Mouse (Mus musculus): ENCODE measurements around the gene Rasa3. TPM values are rescaled to one million over a fixed set of nuclear protein-coding genes. Genes with fewer than 3 reads are reported as not detected.

The Rasa3 gene
- polyA plus RNA-seq, 1 experiment: 13.9 TPM

DNA sequence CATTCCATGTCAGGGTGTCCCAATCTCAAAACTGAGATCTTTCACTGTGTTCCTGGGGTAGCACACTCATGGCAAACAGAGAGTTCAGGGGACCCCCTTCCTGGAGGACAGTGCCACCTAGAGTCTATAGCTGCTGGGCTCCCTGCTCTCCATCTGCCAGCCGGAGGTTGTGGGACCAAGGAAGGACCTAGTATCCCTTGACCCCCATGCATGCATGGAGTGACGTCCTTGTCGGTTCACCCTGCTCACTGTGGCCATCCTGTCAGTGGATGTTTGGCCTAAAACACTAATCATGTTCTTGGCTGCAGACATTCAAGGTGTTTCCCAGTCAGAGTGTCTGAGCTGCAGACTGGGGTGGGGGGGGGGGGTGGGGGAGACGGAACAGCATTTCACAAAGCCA is 129.2 kb downstream of the Rasa3 start:
- H3K4me3 ChIP-seq (ENCODE audit: insufficient read depth, low read depth, low read length): no peak overlapping the region
- no peaks in the 10 kb centered on the region for H3K4me1 ChIP-seq (ENCODE audit: control insufficient read depth, insufficient read depth, insufficient read length, low read length)
- H3K27ac ChIP-seq (replicated peaks; ENCODE audit: low read depth, low read length): no peak overlapping the region

DNA sequence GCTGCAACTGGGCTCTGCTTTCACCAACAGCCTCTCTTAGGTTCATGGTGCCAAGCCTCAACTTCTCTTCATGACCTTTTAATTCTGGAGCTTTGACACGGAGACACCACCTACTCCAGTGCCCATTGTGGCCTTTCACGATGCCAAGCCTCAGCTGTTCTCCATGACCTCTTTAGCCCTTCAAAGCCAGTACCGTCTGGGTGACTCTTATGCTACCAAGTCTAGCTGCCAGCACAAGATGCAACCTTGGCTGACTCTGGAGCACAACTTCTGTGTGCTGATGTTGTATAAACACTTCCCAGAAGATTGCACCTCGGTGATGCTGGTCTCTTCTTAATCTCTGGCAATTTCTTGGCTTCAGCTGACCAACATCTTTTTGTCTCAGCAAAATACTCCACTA is 131.0 kb downstream of the Rasa3 start:
- H3K4me1 ChIP-seq (ENCODE audit: control insufficient read depth, insufficient read depth, insufficient read length, low read length): no peaks in the 10 kb centered on the region
- no peak overlapping the region for H3K4me3 ChIP-seq (ENCODE audit: insufficient read depth, low read depth, low read length)
- no peak overlapping the region for H3K27ac ChIP-seq (replicated peaks; ENCODE audit: low read depth, low read length)

DNA sequence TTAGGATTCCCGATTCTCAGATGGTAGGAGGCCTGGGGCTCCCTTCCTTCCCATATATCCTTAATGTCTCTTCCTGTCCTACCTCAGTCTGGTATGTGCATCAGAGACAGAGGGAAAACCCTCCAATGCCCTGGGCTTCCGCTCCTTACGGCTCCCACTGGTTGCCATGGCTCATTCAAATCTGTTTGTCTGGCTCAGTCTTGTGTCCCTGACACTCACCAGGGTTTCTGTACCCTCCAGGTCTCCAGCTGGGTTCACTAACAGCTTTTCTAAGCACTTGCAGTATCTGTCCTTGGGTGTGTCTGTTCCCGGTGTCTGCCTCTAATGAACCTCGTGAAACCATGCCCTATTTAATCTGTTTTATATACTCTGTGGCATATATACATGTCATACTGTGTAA is 135.9 kb downstream of the Rasa3 start:
- Histone ChIP-seq H3K4me1 (ENCODE audit: control insufficient read depth, insufficient read depth, insufficient read length, low read length) (peaks cover 2% of the 10 kb centered on the region; the same call in 1 of the 2 replicates), H3K27ac (replicated peaks; ENCODE audit: low read depth, low read length) (no peak overlapping the region), H3K4me3 (ENCODE audit: insufficient read depth, low read depth, low read length) (no peak overlapping the region)

DNA sequence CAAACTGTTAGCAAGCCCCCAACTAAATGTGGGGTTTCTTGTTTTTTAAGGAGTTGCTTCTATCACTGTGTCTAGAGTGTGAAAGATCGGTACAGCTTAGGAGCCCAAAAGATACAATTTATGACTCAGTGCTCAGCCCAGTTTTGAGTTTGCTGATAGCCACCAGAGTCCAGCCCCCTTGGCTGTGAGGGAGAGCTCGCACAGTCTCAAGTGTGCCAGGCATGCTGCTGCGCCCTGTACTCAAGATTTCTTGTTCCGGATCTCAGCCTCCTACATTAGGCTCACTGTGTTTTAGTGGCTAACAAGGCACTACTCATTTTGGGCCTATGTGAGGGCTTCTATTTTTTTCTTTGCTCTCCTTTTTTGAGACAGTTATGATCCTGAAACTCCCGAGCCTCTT is 137.3 kb downstream of the Rasa3 start:
- H3K4me1 ChIP-seq (ENCODE audit: control insufficient read depth, insufficient read depth, insufficient read length, low read length): peaks cover 2% of the 10 kb centered on the region; the same call in 1 of the 2 replicates
- no peak overlapping the region for H3K27ac ChIP-seq (replicated peaks; ENCODE audit: low read depth, low read length)
- H3K4me3 ChIP-seq (ENCODE audit: insufficient read depth, low read depth, low read length): no peak overlapping the region

DNA sequence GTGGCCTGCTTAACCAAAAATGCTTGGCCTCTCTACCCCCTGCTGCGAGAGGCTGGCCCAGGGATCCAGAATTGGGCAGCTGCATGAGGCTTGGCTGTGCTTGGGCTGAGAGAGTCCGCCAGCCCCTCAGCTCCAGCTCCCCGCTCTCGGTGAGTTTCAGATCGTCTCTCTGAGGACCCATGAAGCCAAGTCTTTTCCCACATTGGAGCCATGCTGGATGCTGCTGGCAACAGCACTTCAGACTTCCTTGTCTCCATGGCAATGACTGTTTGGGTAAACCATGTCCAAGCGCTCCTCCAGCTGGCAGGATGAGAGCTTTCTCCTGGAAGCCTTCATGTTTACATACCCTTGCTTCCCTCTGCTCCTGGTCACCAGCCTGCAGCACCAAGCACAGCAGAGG is 138.6 kb downstream of the Rasa3 start:
- H3K4me1 ChIP-seq (ENCODE audit: control insufficient read depth, insufficient read depth, insufficient read length, low read length): peaks cover 2% of the 10 kb centered on the region; the same call in 1 of the 2 replicates
- no peak overlapping the region for H3K27ac ChIP-seq (replicated peaks; ENCODE audit: low read depth, low read length)
- no peak overlapping the region for H3K4me3 ChIP-seq (ENCODE audit: insufficient read depth, low read depth, low read length)

DNA sequence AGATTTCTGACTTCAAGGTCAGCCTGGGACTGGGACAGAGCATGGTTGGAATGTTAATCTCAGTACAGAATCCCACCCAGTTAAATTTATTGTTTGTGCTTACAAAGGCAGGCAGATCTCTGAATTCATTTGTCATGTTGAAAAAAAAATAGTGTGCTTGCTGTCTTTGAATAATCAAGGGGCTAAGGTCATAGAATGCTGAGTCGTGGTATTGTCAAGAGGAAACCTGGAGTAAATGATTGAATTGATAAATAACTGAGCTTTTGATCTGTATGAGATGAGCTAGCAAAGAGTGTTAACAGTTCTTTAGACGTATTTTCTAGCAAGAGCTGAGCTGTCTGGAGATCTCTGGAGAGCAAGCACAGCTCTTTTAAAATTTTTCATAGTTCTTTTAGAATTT is 140.3 kb downstream of the Rasa3 start:
- Histone ChIP-seq H3K4me1 (ENCODE audit: control insufficient read depth, insufficient read depth, insufficient read length, low read length) (peaks cover 2% of the 10 kb centered on the region; the same call in 1 of the 2 replicates), H3K27ac (replicated peaks; ENCODE audit: low read depth, low read length) (no peak overlapping the region), H3K4me3 (ENCODE audit: insufficient read depth, low read depth, low read length) (no peak overlapping the region)

DNA sequence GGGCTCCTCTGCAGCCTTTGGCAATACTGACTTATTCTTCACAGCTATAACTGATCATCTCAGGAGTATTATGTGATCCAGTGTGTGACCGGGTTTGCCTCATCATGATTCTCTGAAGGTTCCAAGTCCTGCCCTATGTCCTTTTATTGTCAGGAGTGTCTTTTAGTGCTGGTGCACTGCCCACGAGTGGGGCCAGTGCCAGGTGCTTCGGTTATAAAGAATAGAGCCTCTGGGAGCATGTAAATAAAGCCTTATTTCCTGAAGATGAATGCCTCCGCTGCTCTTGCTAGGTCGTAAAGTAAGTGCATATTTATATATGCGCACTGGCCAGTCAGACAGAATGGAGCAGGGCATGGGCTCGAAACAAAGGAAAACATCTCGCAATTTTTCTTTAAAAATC is 144.3 kb downstream of the Rasa3 start:
- no peak overlapping the region for H3K4me3 ChIP-seq (ENCODE audit: insufficient read depth, low read depth, low read length)
- peaks cover 27% of the 10 kb centered on the region for H3K4me1 ChIP-seq (ENCODE audit: control insufficient read depth, insufficient read depth, insufficient read length, low read length)
- no peak overlapping the region for H3K27ac ChIP-seq (replicated peaks; ENCODE audit: low read depth, low read length)

DNA sequence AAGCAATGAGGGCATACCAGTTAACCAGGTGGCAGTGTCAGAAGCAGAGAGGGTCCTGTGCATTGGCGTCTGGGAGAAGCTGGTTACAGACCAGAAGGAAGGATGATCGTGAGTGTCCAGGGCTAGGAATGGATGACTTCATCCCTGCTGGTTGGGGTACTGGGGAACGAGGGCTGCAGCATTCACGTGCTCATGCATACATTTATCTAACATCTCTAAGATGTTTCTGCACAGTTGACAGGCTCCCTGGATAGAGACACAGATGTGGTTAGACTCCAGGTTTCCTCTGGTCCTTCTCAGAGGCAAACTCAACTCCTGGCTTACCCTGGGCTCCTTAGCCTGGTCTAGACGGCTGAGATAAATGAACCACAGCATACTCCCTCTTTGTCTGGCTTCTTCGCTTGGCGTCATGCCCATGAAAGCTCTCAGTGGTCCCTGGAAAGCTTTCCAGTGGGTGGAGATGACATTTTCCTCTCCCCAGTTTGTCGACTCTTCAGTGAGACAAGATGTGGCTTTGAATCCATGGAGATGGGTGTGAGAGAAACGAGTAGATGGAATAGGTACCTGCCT is 145.7 kb downstream of the Rasa3 start:
- Histone ChIP-seq H3K4me3 (ENCODE audit: insufficient read depth, low read depth, low read length) (no peak overlapping the region), H3K4me1 (ENCODE audit: control insufficient read depth, insufficient read depth, insufficient read length, low read length) (peaks cover 26% of the 10 kb centered on the region), H3K27ac (replicated peaks; ENCODE audit: low read depth, low read length) (no peak overlapping the region)

DNA sequence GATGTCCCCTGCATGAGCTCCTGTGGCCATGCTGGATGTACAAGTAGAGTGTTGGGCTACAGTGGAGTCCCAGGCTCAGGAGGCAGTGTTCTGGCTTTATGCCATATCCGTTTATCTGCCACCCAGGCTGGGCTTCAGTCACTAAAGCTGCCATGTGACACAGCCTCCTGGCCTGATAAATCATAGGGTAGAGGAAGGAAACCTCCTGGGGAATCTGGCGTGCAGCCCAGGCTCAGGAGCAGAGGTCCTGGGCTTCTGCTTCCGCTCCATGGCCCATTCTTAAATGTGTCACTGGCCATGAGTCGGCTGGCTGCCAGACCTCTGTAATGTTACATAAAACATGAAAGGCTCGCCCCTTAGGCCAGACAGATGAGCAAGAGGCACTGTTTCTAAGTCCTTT is 146.5 kb downstream of the Rasa3 start:
- Histone ChIP-seq H3K27ac (replicated peaks; ENCODE audit: low read depth, low read length) (no peak overlapping the region), H3K4me1 (ENCODE audit: control insufficient read depth, insufficient read depth, insufficient read length, low read length) (peaks cover 26% of the 10 kb centered on the region), H3K4me3 (ENCODE audit: insufficient read depth, low read depth, low read length) (no peak overlapping the region)

DNA sequence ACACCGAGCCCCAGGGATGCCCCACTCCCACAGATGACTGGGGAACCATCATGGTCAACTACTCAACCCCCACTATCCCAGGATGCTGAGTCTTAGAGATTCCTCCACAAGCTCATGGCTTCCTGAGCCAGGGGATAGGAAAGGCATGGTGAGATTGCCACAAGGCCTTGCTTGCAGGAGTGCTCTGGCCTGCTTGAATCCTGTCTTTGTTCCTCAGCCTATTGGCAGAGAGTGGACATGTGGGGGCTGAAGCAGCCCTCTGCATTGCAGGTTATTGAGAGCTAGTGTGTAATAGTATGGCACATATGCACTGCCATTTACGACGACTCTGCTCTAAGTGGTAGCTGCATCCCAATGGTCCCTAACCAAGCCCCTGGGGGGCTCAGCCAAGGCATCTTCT is 147.0 kb downstream of the Rasa3 start:
- Histone ChIP-seq H3K4me3 (ENCODE audit: insufficient read depth, low read depth, low read length) (no peak overlapping the region), H3K27ac (replicated peaks; ENCODE audit: low read depth, low read length) (no peak overlapping the region; the same call in 1 of the 2 replicates), H3K4me1 (ENCODE audit: control insufficient read depth, insufficient read depth, insufficient read length, low read length) (peaks cover 26% of the 10 kb centered on the region)

DNA sequence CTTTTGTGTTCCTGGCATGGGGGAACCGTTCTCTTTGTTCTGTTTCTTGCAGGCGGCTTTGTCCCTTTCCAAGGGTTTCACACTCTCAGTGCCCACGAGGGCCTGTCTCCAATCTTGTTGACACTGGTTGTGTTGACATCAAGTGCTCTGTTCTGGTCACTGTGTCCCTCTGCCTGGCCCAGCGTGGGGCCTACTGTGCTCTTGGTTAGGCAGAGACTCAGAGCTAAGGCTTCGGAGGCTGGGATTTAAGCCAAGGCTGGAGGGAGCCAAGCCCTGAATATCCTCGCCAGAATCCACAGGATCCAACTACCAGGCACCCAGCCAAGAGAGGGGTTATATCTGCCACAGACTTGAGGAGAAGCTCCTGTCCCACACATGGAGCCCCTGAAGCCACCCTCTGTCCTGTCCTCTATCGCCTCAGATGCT is 147.5 kb downstream of the Rasa3 start:
- no peak overlapping the region; the same call in 1 of the 2 replicates for H3K27ac ChIP-seq (replicated peaks; ENCODE audit: low read depth, low read length)
- H3K4me1 ChIP-seq (ENCODE audit: control insufficient read depth, insufficient read depth, insufficient read length, low read length): peaks cover 26% of the 10 kb centered on the region
- H3K4me3 ChIP-seq (ENCODE audit: insufficient read depth, low read depth, low read length): no peak overlapping the region

DNA sequence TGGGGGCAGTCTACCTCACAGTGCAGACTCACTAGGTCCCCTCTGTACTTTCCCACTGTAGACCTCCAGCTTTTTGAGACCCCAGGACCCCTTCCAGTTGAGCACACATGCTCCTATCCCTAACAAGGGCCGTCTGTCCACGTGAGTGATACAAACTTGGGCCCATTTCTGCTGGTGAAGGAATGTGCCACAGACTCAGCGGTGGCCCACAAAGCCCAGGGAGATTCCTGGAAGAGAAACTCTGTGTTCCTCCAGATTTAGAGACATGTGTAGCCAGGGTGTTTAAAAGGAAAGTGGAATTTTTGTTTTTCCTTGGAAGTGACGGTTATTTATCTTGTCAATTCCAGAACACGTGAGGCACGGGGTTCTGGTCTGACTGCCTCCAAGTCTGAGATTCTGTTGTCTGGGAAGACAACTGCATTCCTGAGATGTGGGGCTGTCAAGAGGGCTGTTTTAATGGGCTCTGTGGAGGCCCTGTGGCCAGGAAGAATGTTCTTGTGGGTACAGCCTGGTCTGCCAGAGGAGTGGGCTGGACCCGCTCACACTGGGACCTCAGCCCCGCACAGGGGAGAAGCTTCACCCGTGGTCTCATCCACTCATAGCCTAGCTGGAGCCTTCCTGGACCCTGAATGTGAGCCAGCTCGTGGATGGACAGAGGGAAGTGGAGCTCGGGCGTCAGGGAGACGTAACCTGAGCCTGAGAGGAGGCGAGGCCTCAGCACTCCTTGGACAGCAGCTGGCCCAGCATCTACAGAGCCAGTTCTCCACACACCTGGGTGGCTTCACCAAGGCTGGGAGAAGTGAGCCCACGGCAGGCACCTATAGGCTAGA is 148.2 kb downstream of the Rasa3 start:
- Histone ChIP-seq H3K4me3 (ENCODE audit: insufficient read depth, low read depth, low read length) (no peak overlapping the region), H3K4me1 (ENCODE audit: control insufficient read depth, insufficient read depth, insufficient read length, low read length) (peaks cover 26% of the 10 kb centered on the region), H3K27ac (replicated peaks; ENCODE audit: low read depth, low read length) (no peak overlapping the region)

DNA sequence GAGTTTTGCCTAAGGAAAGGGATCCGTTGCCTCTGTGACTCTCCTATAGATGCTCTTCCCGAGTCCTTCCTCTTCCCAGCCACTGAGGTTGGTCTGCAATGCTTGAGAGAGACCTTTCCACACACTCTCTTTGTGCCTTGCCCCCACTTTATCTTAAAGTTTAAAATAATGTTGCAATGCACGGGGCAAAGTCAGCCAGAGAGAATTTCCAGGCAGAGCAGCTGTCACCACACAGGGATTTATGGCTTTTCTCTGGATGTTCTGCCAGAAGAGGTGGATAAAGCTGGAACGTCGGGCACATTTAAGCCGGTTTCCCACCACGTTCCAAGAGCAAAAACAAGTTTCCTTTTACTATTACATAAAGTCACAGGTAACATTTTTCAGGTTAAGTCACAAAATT is 156.0 kb downstream of the Rasa3 start:
- Histone ChIP-seq H3K27ac (replicated peaks; ENCODE audit: low read depth, low read length) (no peak overlapping the region), H3K4me1 (ENCODE audit: control insufficient read depth, insufficient read depth, insufficient read length, low read length) (no peaks in the 10 kb centered on the region), H3K4me3 (ENCODE audit: insufficient read depth, low read depth, low read length) (no peak overlapping the region)

DNA sequence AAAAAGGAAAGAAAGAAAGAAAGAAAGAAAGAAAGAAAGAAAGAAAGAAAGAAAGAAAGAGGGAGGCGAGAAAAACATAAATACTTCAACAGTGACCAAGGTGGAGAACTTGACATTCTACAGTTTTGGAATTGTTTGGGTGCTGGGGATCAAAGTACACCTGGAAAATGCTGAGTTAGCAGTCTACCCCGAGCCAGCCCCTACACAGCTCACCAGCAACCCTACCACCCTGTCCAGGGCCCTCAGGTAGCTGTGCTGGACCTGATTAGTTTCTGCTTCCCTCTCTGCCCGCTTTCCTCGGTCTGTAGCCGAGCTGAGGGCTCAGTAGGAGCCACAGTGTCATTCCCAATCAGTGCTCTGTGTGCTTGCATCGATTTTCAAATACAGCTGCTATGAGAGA is 157.1 kb downstream of the Rasa3 start:
- no peak overlapping the region for H3K4me3 ChIP-seq (ENCODE audit: insufficient read depth, low read depth, low read length)
- no peak overlapping the region for H3K27ac ChIP-seq (replicated peaks; ENCODE audit: low read depth, low read length)
- no peaks in the 10 kb centered on the region for H3K4me1 ChIP-seq (ENCODE audit: control insufficient read depth, insufficient read depth, insufficient read length, low read length)

DNA sequence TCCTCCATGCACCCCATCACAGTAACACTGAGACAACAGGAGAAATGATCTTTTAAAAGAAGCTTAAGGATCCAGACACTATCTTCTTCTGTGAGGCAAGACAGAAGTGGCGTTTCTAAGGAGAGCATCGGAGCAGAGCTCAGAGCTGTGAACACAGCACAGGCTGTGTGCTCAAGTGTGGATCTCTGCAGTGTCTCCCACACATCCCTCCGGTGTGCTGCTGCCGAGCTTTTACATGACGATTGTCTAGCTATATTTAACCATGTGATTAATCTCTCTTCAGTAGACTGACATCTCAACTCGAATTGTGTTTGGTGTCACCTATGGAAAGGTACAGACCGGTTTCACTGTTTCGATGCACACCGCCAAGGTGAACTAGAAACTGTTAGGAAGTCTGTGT is 157.9 kb downstream of the Rasa3 start:
- Histone ChIP-seq H3K4me1 (ENCODE audit: control insufficient read depth, insufficient read depth, insufficient read length, low read length) (no peaks in the 10 kb centered on the region), H3K4me3 (ENCODE audit: insufficient read depth, low read depth, low read length) (no peak overlapping the region), H3K27ac (replicated peaks; ENCODE audit: low read depth, low read length) (no peak overlapping the region)

DNA sequence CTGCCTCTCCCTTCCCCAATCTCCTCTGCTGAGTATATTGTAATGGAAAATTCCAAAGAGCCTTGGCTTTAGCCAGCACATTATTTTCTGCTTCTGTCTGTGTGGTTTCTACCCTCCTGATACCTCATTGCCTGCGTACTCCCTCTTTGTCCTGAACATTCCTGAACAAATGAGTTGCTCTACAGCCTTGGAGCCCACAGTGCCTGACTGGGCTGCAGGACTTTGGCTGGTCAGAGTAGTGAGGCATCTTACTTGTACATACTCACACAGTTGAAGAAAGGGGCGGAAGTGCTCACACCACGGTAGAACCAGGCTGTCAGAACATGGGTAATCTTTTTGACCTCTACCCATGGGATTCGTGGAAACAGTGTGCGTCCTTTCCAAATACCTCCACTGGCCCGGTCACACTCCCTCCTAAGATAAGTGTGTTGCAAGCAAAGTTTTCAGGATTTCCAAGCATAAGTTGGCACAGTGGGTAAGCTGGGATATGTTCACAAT is 160.1 kb downstream of the Rasa3 start:
- no peaks in the 10 kb centered on the region for H3K4me1 ChIP-seq (ENCODE audit: control insufficient read depth, insufficient read depth, insufficient read length, low read length)
- no peak overlapping the region for H3K27ac ChIP-seq (replicated peaks; ENCODE audit: low read depth, low read length)
- no peak overlapping the region for H3K4me3 ChIP-seq (ENCODE audit: insufficient read depth, low read depth, low read length)
